Mouse (Mus musculus) spleen, adult 12 weeks (tissue): ENCODE measurements around the gene Trim7.

Experiments
- DNase-seq: peaks from one replicate; pipeline ENCODE4 v3.0.0; 2022; ENCODE audit warnings: low spot score

Gene Trim7

DNA sequence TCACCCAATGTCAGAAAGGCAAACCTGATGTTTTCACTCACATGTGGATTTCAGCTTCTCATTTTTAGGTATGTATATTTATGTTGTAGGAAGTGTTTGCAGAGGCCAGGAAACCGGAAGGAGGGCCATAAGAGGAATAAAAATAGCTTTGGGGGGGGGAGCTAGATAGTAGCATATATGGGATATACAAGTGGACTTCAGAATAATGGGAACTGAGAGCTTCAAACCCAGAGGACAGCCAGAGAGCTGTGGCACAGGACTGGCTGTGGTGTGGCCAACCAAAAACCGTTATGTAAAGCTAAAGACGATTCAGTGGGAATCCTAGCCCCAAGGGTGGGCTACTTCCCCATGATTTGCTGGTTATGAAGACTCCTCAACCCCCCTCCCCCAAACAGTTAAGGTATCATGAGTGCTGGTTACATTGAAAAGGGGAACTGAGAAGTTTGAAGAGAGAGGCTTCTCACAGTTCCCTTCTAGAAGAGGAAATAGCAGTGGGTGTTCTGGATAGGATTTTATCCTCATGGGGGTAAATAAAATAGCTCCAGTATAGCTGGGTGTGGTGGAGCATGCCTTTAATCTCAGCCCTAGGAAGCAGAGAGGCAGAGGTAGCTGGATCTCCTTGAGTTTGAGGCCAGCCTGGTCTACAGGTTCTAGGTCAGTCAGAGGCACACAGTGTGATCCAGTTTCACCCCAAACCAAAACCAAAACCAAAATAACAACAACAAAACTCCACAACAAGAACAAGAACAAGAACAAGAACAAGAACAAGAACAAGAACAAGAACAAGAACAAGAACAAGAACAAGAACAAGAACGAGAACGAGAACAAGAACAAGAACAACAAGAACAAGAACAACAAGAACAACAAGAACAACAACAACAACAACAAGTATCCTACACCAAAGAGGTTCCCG, 75.0 kb downstream of the Trim7 start:
- DNase-seq: peak; percentile 3

DNA sequence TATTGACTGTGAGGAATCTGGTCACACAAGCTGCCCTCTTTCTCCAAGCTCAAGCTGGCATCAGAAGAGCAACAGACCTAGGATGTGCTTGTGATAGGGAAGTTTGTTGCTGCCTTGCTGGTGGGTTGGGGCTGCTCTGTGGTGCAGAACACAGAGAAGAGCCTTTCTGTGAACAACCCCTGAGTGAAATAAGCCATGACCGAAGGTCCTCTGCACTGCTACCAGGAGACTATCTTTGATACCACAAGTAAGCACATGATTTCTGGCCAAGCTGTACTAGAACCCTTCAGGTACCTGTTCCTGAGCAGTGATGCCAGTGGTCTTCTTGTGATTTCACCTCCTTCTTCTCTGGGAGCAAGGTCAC, 75.6 kb downstream of the Trim7 start:
- DNase-seq: peak; percentile 3
